Mouse (Mus musculus): Measurements from ENCODE around the gene Tmem135. TPM values are rescaled to one million over a fixed set of nuclear protein-coding genes. Genes with fewer than 3 reads are reported as not detected.

Tmem135 gene
- polyA plus RNA-seq, 1 experiment from 2014 or later: 36.3 TPM

GRCm38 (mm10) chr7:89311555-89311954 lies 92.5 kb downstream of the Tmem135 start:
- peaks cover 5% of the 10 kb centered on the region; the same call in 1 of the 2 replicates for H3K4me1 ChIP-seq (ENCODE audit: control insufficient read depth, insufficient read depth, low read length)
- H3K36me3 ChIP-seq (ENCODE audit: control insufficient read depth, insufficient read depth, low read length): peaks cover 9% of the 10 kb centered on the region; the same call in 1 of the 2 replicates
- no peak overlapping the region for H3K4me3 ChIP-seq (replicated peaks; ENCODE audit: low read length)
- 100% methylated on average over 1 of the region's 1 CpGs for WGBS
- H3K9ac ChIP-seq (ENCODE audit: low read length): no peak overlapping the region
- no peak overlapping the region for H3K27ac ChIP-seq (ENCODE audit: low read length)
- H3K4me2 ChIP-seq (ENCODE audit: low read depth, low read length): no peak overlapping the region
- no peak for ATAC-seq (ENCODE audit: insufficient read depth, low FRiP score)
- H3K27me3 ChIP-seq (ENCODE audit: control insufficient read depth, insufficient read depth, low read length): no peaks in the 10 kb centered on the region
- H3K9me3 ChIP-seq (replicated peaks; ENCODE audit: control insufficient read depth, low read length): peaks cover 10% of the 10 kb centered on the region

GRCm38 (mm10) chr7:89308926-89309325 lies 95.1 kb downstream of the Tmem135 start:
- no peak for ATAC-seq (ENCODE audit: insufficient read depth, low FRiP score)
- peaks cover 10% of the 10 kb centered on the region for H3K9me3 ChIP-seq (replicated peaks; ENCODE audit: control insufficient read depth, low read length)
- H3K27ac ChIP-seq (ENCODE audit: low read length): no peak overlapping the region
- WGBS: 80% methylated on average over 3 of the region's 3 CpGs
- H3K4me2 ChIP-seq (ENCODE audit: low read depth, low read length): no peak overlapping the region
- no peaks in the 10 kb centered on the region for H3K27me3 ChIP-seq (ENCODE audit: control insufficient read depth, insufficient read depth, low read length)
- H3K36me3 ChIP-seq (ENCODE audit: control insufficient read depth, insufficient read depth, low read length): peaks cover 9% of the 10 kb centered on the region; the same call in 1 of the 2 replicates
- H3K9ac ChIP-seq (ENCODE audit: low read length): no peak overlapping the region
- H3K4me1 ChIP-seq (ENCODE audit: control insufficient read depth, insufficient read depth, low read length): peaks cover 5% of the 10 kb centered on the region; the same call in 1 of the 2 replicates
- H3K4me3 ChIP-seq (replicated peaks; ENCODE audit: low read length): no peak overlapping the region

DNA sequence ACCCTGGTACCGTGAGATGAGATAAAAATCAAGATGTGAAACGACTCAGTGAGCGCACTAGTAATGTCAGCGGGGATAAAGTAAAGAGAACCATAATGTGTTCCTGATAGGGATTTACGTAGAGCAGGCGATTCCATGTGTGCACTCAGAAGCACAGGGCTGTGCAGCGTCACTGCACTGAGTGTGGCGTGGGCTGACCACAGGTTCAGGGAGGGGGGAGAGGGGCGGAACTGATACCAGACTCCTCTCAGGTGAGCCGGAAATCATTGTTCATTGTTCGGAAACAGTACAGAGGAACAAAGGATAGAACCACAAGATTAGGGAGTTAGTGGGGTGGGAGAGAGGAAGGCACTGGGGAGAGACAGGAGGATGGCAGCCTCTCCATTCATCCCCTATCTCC lies 95.8 kb downstream of the Tmem135 start:
- 67% methylated on average over 11 of the region's 11 CpGs for WGBS
- peaks cover 9% of the 10 kb centered on the region; the same call in 1 of the 2 replicates for H3K36me3 ChIP-seq (ENCODE audit: control insufficient read depth, insufficient read depth, low read length)
- no peak for ATAC-seq (ENCODE audit: insufficient read depth, low FRiP score)
- no peak overlapping the region for H3K9ac ChIP-seq (ENCODE audit: low read length)
- peaks cover 5% of the 10 kb centered on the region; the same call in 1 of the 2 replicates for H3K4me1 ChIP-seq (ENCODE audit: control insufficient read depth, insufficient read depth, low read length)
- H3K9me3 ChIP-seq (replicated peaks; ENCODE audit: control insufficient read depth, low read length): peaks cover 10% of the 10 kb centered on the region
- H3K4me3 ChIP-seq (replicated peaks; ENCODE audit: low read length): no peak overlapping the region
- H3K4me2 ChIP-seq (ENCODE audit: low read depth, low read length): no peak overlapping the region
- H3K27ac ChIP-seq (ENCODE audit: low read length): no peak overlapping the region
- H3K27me3 ChIP-seq (ENCODE audit: control insufficient read depth, insufficient read depth, low read length): no peaks in the 10 kb centered on the region

- H3K9me3 ChIP-seq (replicated peaks; ENCODE audit: control insufficient read depth, low read length): peaks cover 5% of the 10 kb centered on the region
- no peaks in the 10 kb centered on the region for H3K27me3 ChIP-seq (ENCODE audit: control insufficient read depth, insufficient read depth, low read length)
These were observed 97.2 kb downstream of the Tmem135 start for GRCm38 (mm10) chr7:89306831-89307230.

GRCm38 (mm10) chr7:89304958-89305357 lies 99.1 kb downstream of the Tmem135 start:
- ATAC-seq (ENCODE audit: insufficient read depth, low FRiP score): no peak
- H3K4me2 ChIP-seq (ENCODE audit: low read depth, low read length): no peak overlapping the region

More at GRCm38 (mm10) chr7:89306831-89307230, 97.2 kb downstream of the Tmem135 start:
- no peak overlapping the region for H3K27ac ChIP-seq (ENCODE audit: low read length)
- H3K4me1 ChIP-seq (ENCODE audit: control insufficient read depth, insufficient read depth, low read length): peaks cover 5% of the 10 kb centered on the region; the same call in 1 of the 2 replicates
- H3K9ac ChIP-seq (ENCODE audit: low read length): no peak overlapping the region
- peaks cover 3% of the 10 kb centered on the region; the same call in 1 of the 2 replicates for H3K36me3 ChIP-seq (ENCODE audit: control insufficient read depth, insufficient read depth, low read length)
- ATAC-seq (ENCODE audit: insufficient read depth, low FRiP score): no peak
- 90% methylated on average over 6 of the region's 6 CpGs for WGBS
- no peak overlapping the region for H3K4me3 ChIP-seq (replicated peaks; ENCODE audit: low read length)
- H3K4me2 ChIP-seq (ENCODE audit: low read depth, low read length): no peak overlapping the region

DNA sequence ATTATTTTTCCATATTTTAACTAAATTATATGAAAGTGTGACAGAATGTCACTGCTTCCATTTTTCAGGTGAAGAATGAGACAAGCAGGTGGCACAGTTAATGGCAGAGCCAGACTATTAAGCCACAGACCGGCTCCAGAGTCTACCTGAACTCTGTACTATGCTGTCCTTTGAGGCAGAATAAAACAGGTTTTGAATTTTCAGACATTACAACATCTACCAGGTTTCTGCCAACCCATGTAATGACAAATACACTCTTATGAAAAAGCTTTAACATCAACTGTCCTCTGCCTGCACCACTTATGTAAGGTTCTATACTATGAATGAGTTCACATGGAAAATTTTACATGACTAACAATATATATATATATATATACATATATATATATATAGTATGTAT lies 100.3 kb downstream of the Tmem135 start:
- ATAC-seq (ENCODE audit: insufficient read depth, low FRiP score): no peak
- no peak overlapping the region for H3K27ac ChIP-seq (ENCODE audit: low read length)

More at GRCm38 (mm10) chr7:89304958-89305357, 99.1 kb downstream of the Tmem135 start:
- H3K27ac ChIP-seq (ENCODE audit: low read length): no peak overlapping the region
- H3K9ac ChIP-seq (ENCODE audit: low read length): no peak overlapping the region
- H3K4me1 ChIP-seq (ENCODE audit: control insufficient read depth, insufficient read depth, low read length): peaks cover 5% of the 10 kb centered on the region; the same call in 1 of the 2 replicates
- no peak overlapping the region for H3K4me3 ChIP-seq (replicated peaks; ENCODE audit: low read length)
- no peaks in the 10 kb centered on the region for H3K36me3 ChIP-seq (ENCODE audit: control insufficient read depth, insufficient read depth, low read length)
- H3K9me3 ChIP-seq (replicated peaks; ENCODE audit: control insufficient read depth, low read length): no peaks in the 10 kb centered on the region
- no peaks in the 10 kb centered on the region for H3K27me3 ChIP-seq (ENCODE audit: control insufficient read depth, insufficient read depth, low read length)
- 92% methylated on average over 3 of the region's 3 CpGs for WGBS

GRCm38 (mm10) chr7:89298911-89299458 lies 105.0 kb downstream of the Tmem135 start:
- no peak for ATAC-seq (ENCODE audit: insufficient read depth, low FRiP score)
- no peak overlapping the region for H3K4me2 ChIP-seq (ENCODE audit: low read depth, low read length)
- 81% methylated on average over 1 of the region's 1 CpGs for WGBS
- H3K36me3 ChIP-seq (ENCODE audit: control insufficient read depth, insufficient read depth, low read length): no peaks in the 10 kb centered on the region
- H3K4me3 ChIP-seq (replicated peaks; ENCODE audit: low read length): no peak overlapping the region
- no peak overlapping the region for H3K9ac ChIP-seq (ENCODE audit: low read length)
- H3K27ac ChIP-seq (ENCODE audit: low read length): no peak overlapping the region
- H3K4me1 ChIP-seq (ENCODE audit: control insufficient read depth, insufficient read depth, low read length): no peaks in the 10 kb centered on the region
- no peaks in the 10 kb centered on the region for H3K27me3 ChIP-seq (ENCODE audit: control insufficient read depth, insufficient read depth, low read length)
- no peaks in the 10 kb centered on the region for H3K9me3 ChIP-seq (replicated peaks; ENCODE audit: control insufficient read depth, low read length)

More for the DNA sequence above, 100.3 kb downstream of the Tmem135 start:
- no peak overlapping the region for H3K9ac ChIP-seq (ENCODE audit: low read length)
- H3K4me2 ChIP-seq (ENCODE audit: low read depth, low read length): no peak overlapping the region
- no peaks in the 10 kb centered on the region for H3K36me3 ChIP-seq (ENCODE audit: control insufficient read depth, insufficient read depth, low read length)
- H3K4me1 ChIP-seq (ENCODE audit: control insufficient read depth, insufficient read depth, low read length): peaks cover 5% of the 10 kb centered on the region; the same call in 1 of the 2 replicates
- H3K27me3 ChIP-seq (ENCODE audit: control insufficient read depth, insufficient read depth, low read length): no peaks in the 10 kb centered on the region
- no peaks in the 10 kb centered on the region for H3K9me3 ChIP-seq (replicated peaks; ENCODE audit: control insufficient read depth, low read length)
- no peak overlapping the region for H3K4me3 ChIP-seq (replicated peaks; ENCODE audit: low read length)
- WGBS: 96% methylated on average over 1 of the region's 1 CpGs

- no peak overlapping the region for H3K4me2 ChIP-seq (ENCODE audit: low read depth, low read length)
- H3K9me3 ChIP-seq (replicated peaks; ENCODE audit: control insufficient read depth, low read length): no peaks in the 10 kb centered on the region
- 88% methylated on average over 1 of the region's 1 CpGs for WGBS
- H3K27ac ChIP-seq (ENCODE audit: low read length): no peak overlapping the region
- no peak overlapping the region for H3K4me3 ChIP-seq (replicated peaks; ENCODE audit: low read length)
- no peak for ATAC-seq (ENCODE audit: insufficient read depth, low FRiP score)
- H3K9ac ChIP-seq (ENCODE audit: low read length): no peak overlapping the region
- no peaks in the 10 kb centered on the region for H3K27me3 ChIP-seq (ENCODE audit: control insufficient read depth, insufficient read depth, low read length)
- no peaks in the 10 kb centered on the region for H3K4me1 ChIP-seq (ENCODE audit: control insufficient read depth, insufficient read depth, low read length)
- H3K36me3 ChIP-seq (ENCODE audit: control insufficient read depth, insufficient read depth, low read length): no peaks in the 10 kb centered on the region
These were observed 107.1 kb downstream of the Tmem135 start for GRCm38 (mm10) chr7:89296941-89297340.

DNA sequence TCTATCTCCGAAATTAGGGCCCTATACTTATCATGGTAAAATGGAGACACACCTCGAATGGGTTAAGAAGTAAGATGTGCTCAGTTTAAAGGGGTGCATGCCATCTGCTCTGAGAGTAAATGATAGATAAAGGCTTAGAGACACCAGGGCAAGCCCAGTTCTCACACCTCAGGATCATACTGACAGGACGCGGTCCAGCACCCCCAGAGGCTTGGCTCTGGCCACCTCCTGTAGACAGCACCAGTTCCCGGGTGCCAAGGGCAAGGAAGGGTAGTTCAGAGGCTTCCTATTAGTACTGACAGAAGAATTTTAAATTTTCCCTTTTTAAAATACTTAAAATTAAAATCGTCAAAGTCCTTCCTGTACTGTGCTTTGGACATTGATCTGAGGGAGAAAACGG lies 121.4 kb downstream of the Tmem135 start:
- Histone ChIP-seq H3K4me3 (replicated peaks; ENCODE audit: low read length) (no peak overlapping the region), H3K36me3 (ENCODE audit: control insufficient read depth, insufficient read depth, low read length) (peaks cover 3% of the 10 kb centered on the region), H3K4me2 (ENCODE audit: low read depth, low read length) (no peak overlapping the region), H3K27me3 (ENCODE audit: control insufficient read depth, insufficient read depth, low read length) (no peaks in the 10 kb centered on the region), H3K9me3 (replicated peaks; ENCODE audit: control insufficient read depth, low read length) (no peaks in the 10 kb centered on the region), H3K9ac (ENCODE audit: low read length) (no peak overlapping the region), H3K27ac (ENCODE audit: low read length) (no peak overlapping the region), H3K4me1 (ENCODE audit: control insufficient read depth, insufficient read depth, low read length) (0 out of 2 replicates have a peak, but pooled peaks cover 3% of the 10 kb centered on the region)
- no peak for ATAC-seq (ENCODE audit: insufficient read depth, low FRiP score)
- 88% methylated on average over 7 of the region's 7 CpGs for WGBS
